Mouse (Mus musculus) spleen, postnatal 4 days (tissue): ENCODE results near the gene Abcg4.

Experiments used
- DNase-seq, 2 experiments: peaks; one replicate each; pipeline ENCODE4 v3.0.0; 2022; ENCODE audit warnings: low spot score in 2 of 2

Abcg4 gene

DNA sequence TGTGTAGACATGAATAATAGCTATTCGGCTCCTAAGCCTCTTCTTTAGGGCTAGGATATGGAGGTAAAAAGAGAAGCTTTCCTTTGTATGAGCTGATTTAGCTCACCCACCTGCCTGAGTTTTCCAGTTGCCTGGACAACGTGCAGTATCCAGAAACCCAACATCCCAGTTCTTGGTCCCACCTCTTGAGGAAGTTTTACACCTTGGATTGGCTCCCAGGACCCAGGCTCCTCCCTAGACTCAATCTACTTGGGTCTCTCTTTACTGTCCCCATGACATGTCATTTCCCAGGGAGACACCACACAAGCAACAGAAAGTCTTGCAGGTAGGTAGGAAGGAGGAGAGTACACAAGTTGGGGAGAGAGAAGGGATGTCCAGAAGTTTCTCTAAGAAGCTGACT, 48.0 kb downstream of the Abcg4 start, which contains the start of gene Ccdc153:
TSS of gene Ccdc153 (plus strand) at position 278 of the 400 bp plus-strand sequence.
- DNase-seq, result no peak

DNA sequence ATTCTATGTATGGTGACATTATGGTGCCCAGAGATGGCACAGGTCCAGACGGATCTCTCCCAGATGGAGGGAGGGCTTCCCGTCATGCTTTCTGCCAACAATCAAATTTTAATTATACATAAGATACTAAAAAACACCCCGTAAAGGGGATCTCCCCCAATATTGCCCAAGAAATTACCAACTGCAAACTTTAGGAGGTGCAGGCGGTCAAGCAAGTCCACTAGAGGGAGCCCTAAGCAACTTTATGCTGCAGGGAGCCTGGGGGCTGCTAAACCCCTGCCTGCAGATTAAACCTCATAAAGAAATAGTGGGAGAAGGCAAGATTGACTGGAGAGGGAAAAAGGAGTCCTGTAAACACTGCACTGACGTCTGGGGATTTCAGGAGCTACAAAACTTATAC, 49.0 kb downstream of the Abcg4 start:
- peak; percentile 55 to 79 for DNase-seq

DNA sequence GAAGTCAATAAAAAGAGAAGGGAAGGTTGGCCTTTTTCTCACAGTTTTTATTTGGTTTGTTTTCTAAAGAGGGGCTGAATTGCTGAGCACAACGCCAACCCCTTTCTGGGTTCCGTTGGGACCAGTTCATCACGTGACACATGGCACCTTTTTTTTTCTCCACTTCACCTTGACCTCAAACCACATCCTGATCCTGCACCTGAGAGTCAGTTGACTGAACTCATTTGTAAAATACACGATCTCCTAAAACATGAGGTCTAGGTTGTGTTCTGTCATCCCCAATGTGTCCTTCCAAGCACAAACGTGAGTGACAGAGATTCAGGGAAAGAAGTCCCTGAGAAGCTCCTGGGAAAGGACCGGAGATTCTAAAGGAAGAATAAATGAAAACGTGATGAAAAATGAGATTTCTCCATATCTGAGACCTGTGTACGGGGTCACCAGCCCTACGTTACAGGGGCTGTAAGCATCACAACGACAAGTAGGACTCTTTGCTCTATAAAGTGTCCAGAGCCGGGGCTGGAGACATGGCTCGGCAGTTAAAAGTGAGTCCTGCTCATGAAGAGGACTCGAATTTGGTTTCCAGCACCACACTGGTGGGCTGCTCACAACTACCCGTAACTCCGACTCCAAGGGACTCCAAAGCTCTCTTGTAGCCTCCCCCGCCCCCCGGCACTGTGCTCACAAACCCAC, 49.8 kb downstream of the Abcg4 start:
- no peak for DNase-seq

DNA sequence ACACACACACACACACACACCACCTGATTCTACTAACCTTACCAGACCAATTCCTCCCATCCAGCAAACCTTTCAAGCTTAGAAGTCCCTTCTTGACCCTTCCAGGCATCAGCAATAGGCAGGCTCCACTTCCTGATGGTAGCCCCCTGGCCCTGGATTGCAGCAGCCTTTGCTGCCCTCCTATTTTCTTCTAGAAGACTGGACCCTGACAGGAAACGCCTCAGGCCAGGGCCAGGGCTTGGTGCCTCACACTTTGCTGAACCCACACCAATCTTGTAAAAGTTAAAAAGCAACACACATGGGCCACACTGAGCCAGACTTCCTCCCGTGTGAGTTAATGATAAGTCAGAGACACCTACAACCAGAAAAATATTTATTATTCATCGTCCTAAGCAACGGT, 51.3 kb downstream of the Abcg4 start:
- no peak for DNase-seq

DNA sequence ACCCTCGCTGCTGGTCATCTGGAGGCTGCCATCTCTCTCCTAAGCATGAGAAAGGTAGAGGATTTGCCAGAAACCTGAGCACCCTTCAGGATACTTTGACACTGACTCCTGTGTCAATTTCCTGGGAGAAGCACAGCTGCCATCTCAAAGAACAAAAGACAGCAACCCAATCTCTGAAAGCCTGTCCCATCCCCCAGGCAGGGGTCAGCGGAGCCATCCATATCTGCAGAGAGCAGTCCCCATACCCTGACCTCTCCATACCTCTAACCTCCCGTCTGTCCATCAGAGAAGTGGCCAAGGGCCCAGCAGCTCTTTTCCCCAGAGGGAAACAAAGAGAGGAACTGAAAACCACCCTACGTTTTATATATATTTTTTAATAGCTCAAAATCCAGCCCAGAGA, 51.8 kb downstream of the Abcg4 start:
- no peak for DNase-seq

DNA sequence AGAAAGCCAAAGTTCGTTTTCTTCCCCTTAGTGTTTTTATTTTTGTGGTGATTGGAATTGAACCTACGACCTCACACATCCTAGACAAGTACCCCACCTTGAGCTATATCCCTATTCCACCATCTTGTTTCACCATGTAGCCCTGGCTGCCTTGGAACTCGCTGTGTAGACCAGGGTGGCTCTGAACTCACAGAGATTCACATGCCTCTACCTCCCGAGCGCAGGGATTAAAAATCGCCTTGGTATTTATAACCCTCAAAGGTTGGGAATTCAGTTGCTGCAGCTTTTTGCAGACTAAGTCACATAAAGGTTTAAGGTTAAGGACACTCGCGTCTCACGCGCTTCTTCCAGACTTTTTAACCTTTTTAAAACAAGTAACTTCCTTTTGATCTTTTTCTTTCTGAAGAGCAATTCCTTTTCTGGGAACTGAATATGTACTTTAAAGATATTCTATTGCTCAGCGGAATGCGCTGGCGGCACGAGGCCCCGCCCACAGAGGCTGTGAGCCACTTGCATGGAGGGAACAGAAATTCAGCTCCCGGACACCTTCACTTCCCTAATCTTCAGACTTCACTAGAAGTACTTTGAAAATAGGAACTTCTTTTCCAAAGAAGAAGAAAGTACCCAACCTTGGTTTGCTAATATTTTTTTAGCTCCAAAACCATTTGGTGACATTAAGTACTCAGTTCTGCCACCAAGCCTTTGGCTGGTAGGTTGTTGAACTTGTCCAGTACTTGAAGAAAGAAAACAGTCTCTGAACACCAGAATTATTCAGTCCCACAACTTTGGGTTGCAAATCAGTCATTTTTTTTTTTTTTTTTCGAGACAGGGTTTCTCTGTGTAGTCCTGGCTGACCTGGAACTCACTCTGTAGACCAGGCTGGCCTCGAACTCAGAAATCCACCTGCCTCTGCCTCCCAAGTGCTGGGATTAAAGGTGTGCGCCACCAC, 53.7 kb downstream of the Abcg4 start:
- DNase-seq, result peak; percentile 80 to 87

DNA sequence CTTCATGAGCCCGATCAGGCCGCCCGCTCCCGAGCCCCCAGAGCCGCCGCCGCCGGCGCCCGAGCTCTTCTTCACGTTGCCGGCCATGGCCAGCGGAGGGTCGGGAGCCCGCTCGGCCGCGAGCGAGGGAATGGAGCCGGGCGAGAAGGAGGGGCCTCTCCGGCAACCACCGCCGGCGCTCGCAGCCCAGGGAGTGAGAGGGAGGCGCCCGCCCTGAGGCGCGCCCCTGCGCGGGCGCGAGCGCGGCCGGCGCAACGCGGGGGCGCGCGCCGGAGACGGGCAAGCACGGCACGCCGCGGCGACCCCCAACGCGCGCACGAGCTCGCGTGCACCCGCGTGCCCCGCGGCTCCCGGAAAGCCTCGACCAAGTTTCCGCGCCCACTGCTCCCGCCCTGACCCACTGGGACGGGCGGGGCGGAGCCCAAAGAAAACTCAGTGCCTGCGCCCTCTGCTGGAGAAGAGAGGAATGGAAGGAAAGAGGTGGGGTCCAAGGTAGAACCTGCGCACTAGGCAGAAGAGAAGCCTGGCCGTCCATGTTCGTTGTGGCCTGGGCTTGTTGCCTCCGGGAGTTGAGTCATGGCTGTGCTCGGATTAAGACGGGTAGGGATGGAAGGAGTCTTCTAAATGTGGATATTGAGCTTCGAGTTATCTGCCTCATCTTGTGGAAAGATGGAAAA, 54.5 kb downstream of the Abcg4 start, which contains the start of gene Cbl:
TSS of gene Cbl (minus strand) at position 248 of the 677 bp plus-strand sequence.
- peak; percentile 98 to 99 for DNase-seq

DNA sequence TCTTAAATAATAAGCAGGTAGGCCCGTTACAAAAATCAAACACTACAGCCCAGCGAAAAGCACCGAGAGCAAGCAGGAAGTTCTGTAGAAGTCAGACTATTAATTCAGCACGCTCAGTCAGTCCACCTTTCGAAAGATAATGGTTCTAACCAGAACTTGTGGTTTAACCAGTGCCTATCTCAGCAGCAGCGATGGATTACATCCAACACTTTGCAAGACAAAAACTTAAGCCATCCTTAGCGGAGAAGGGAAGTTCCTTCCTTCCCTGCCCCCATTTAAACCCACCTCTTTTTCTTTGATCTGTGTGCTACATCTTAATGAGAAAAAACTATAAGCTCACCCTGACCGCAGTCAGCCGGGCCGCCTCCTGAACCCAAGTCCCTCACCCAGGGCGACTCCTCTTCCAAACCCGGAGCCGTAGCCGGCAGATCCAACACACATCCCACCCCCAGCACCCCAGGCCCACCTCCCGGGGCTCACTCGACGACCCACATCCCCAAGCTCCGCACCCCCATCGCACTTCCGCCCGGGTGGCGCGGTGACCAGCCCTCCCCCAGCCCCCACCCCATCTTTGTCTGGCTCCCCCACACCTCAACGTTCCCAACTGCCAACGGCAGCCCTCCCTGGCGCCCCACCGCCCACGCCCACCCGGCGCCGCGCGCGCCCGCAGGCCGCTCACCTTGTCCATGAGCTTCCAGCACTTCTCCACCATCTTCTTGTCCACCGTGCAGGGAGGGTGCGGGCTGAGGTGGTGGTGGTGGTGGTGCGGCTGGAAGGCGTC, 55.2 kb downstream of the Abcg4 start:
- peak in 1 of 2 experiments; percentile 55 for DNase-seq

DNA sequence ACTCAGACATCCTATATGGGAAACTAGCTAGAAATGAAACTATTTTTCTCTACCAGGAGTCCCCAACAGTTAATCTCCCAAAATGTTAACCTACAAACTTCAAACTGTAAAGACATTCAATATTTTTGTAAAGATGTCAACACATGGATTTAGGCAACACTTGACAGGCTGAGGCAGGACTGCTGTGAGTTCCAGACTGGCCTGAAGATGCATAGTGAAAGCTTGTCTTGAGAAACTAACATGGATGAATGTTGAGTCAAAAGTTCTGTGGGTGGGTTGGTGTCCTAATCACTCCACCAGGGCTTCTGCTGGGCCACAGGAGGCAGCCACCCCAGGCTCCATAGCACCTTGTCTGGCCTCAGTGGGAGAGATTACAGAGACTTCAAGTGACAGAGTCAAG, 56.8 kb downstream of the Abcg4 start:
- no peak for DNase-seq

DNA sequence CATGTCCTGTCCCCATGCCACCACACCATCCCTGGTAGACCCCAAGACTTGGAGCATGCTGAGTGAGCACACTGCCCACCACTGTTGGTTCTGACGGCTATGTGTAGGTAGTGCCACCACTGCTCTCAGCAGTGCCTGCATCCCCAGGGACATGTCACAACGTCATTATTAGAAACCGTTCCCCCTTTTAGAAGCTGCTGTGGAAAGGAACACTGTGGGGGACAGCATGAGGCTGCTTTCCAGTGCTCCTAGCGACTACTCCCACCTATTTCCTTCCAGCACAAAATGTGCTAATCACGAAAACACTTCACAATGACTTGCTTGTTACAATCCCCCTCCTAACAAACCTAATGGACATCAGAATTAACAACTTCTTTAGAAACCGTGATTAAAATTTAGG, 62.4 kb downstream of the Abcg4 start:
- DNase-seq, result no peak
